Mouse (Mus musculus) hindbrain, postnatal 0 days (tissue): Measurements from ENCODE around the gene R3hdm1. TPM values are rescaled to one million over a fixed set of nuclear protein-coding genes. Genes with fewer than 3 reads are reported as not detected.

Experiments
- ATAC-seq: fragments of 200-750 bp; cut with Nextera tagmentation; 2 replicates; pipeline ENCODE4 v1.8.0; 2017; ENCODE audit warnings: mild to moderate bottlenecking, moderate TSS enrichment, moderate library complexity
- DNase-seq: peaks from one replicate; pipeline ENCODE4 v3.0.0-alpha.2; 2015; ENCODE audit warnings: low spot score
- H3K27ac ChIP-seq: fragments of 300-500 bp; sonication (generic); 2 replicates; pipeline ENCODE4 v1.5.1; 2014; ENCODE audit warnings: mild to moderate bottlenecking
- H3K27me3 ChIP-seq: fragments of 300-500 bp; sonication (generic); 2 replicates; pipeline ENCODE4 v1.6.1; 2014; ENCODE audit warnings: low read length, mixed read lengths; ENCODE audit not compliant: insufficient read depth
- H3K36me3 ChIP-seq: fragments of 300-500 bp; sonication (generic); 2 replicates; pipeline ENCODE4 v1.6.1; 2014; ENCODE audit warnings: low read length, mixed read lengths; ENCODE audit not compliant: insufficient read depth
- H3K4me1 ChIP-seq: fragments of 300-500 bp; sonication (generic); 2 replicates; pipeline ENCODE4 v1.6.1; 2014; ENCODE audit warnings: antibody characterized with exemption, low read length, mixed read lengths; ENCODE audit not compliant: insufficient read depth
- H3K4me2 ChIP-seq: fragments of 300-500 bp; sonication (generic); 2 replicates; pipeline ENCODE4 v1.6.1; 2014; ENCODE audit warnings: low read depth, mild to moderate bottlenecking, low read length, moderate library complexity, mixed read lengths
- H3K4me3 ChIP-seq: fragments of 300-500 bp; sonication (generic); 2 replicates; pipeline ENCODE4 v1.5.1; 2014; ENCODE audit warnings: low read length
- H3K9ac ChIP-seq: fragments of 300-500 bp; sonication (generic); replicated peaks from 2 replicates; pipeline ENCODE4 v1.6.1; 2014; ENCODE audit warnings: mild to moderate bottlenecking, low read length, moderate library complexity, mixed read lengths
- H3K9me3 ChIP-seq: fragments of 300-500 bp; sonication (generic); 2 replicates; pipeline ENCODE4 v1.6.1; 2016; ENCODE audit warnings: low read length, mixed read lengths
- CTCF ChIP-seq: IDR thresholded peaks from 2 replicates; pipeline ENCODE4 v1.5.1; 2016; ENCODE audit warnings: antibody characterized with exemption, control low read depth, low read depth
- WGBS: fragments of 180-500 bp; shearing (Covaris S2); extraction: QIAGEN DNeasy Blood & Tissue Kit; methylation state at CpG from one replicate; pipeline ENCODE4 v1.1.7; 2014; 5-methylcytosine and 5-hydroxymethylcytosine counted together
- microRNA counts: library from miRNA; unstranded; fragments of <30 nt; microRNA quantifications from one replicate; lab custom pipeline; 2015
- microRNA-seq, 2 experiments: library from miRNA; unstranded; fragments of <30 nt; microRNA quantifications; one replicate each; pipeline ENCODE4; 2016
- polyA plus RNA-seq: library from polyadenylated mRNA; unstranded; fragments of >200 nt; fragmentation: Nextera tagmentation; extraction: Ambion mirVana; gene quantifications from 2 replicates; pipeline ENCODE4 v1.2.1, GENCODE M21; 2015
- total RNA-seq: library from RNA; depleted of rRNA; stranded (reverse); fragments of >200 nt; gene quantifications from 2 replicates; pipeline ENCODE4 v1.2.3, GENCODE M21; 2014; rRNA removed

R3hdm1 gene
- total and polyA plus RNA-seq, 2 experiments from 2014 or later: 49.2 to 90.7 TPM

DNA sequence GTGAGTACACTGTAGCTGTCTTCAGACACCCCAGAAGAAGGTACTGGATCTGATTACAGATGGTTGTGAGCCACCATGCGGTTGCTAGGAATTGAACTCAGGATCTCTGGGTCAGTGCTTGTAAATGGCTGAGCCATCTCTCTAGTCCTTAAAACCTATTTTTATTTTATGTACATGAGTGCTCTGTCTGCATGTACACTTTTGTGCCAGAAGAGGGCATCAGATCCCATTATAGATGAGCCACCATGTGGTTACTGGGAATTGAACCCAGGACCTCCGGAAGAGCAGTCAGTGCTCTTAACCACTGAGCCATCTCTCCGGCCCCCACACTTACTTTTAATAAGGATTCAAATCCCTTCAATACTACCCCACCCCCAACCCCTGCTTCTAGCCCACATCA, 179.8 kb downstream of the R3hdm1 start:
- Histone ChIP-seq H3K27ac (no peak overlapping the region), H3K4me2 (no peak overlapping the region), H3K36me3 (peaks cover 14% of the 10 kb centered on the region; the same call in 1 of the 2 replicates), H3K9ac (no peak overlapping the region), H3K27me3 (no peaks in the 10 kb centered on the region), H3K9me3 (no peaks in the 10 kb centered on the region), H3K4me1 (no peaks in the 10 kb centered on the region), H3K4me3 (no peak overlapping the region)
- WGBS: 97% methylated on average over 3 of the region's 3 CpGs
- no peak for ATAC-seq
- peak; percentile 26; the same call in 1 of the 2 replicates for TF ChIP-seq CTCF
- DNase-seq: no peak

DNA sequence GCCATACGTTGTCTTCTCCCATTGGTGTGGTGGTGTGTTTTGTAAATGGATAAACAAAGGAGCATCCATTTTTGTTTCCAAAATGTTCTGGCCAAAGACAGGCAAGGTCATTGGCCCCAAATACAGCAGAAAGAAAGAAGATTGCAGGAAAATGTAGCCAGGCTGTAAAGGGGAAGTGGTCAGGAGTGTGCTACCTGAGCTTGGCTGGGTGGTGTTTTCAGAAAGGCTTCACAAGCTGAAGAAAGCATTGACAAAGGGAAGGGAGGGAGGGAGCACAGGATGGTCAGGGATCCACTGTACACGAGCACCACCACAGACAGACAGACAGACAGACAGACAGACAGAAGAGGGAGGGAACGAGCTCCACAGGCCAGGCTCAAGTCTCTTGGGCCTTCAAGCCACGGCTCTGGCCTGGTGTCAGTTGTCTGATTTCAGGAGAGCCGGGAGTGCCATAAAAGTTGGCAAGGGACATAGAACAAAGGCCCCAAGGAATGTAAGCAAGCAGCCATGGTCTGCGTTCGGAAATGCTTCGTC, 181.1 kb downstream of the R3hdm1 start:
- no peak overlapping the region for H3K27ac ChIP-seq
- H3K36me3 ChIP-seq: peaks cover 5% of the 10 kb centered on the region; the same call in 1 of the 2 replicates
- H3K4me1 ChIP-seq: no peaks in the 10 kb centered on the region
- 86% methylated on average over 8 of the region's 8 CpGs for WGBS
- ATAC-seq: no peak
- no peak for DNase-seq
- H3K4me2 ChIP-seq: no peak overlapping the region
- H3K9me3 ChIP-seq: no peaks in the 10 kb centered on the region
- TF ChIP-seq CTCF: no peak
- no peak overlapping the region for H3K4me3 ChIP-seq
- H3K9ac ChIP-seq: no peak overlapping the region
- no peaks in the 10 kb centered on the region for H3K27me3 ChIP-seq

DNA sequence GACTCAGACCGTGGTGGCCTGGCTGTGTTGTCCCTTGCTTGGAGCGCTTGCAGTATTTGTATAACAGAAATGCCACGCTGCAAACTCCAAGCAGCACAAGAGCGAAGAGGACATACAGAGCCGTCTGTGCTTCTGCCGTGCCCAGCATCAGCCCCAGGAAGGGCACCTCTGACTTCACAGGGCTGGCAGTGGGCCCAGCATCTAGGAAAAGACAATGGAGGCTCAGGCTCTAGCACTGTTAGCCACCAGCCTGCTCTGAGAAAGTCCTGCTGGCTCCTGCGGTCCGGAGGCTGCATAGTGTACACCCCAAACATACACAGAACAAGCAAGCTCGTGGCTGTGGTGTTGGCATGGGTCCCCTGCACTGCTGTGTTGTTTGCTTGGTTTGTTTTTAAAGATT, 182.0 kb downstream of the R3hdm1 start:
- H3K36me3 ChIP-seq: no peaks in the 10 kb centered on the region
- H3K27me3 ChIP-seq: no peaks in the 10 kb centered on the region
- no peaks in the 10 kb centered on the region for H3K4me1 ChIP-seq
- no peak overlapping the region for H3K27ac ChIP-seq
- peak; percentile 34; the same call in 1 of the 2 replicates for ATAC-seq
- no peak overlapping the region for H3K4me2 ChIP-seq
- H3K9ac ChIP-seq: no peak overlapping the region
- DNase-seq: peak; percentile 35
- no peaks in the 10 kb centered on the region for H3K9me3 ChIP-seq
- WGBS: 52% methylated on average over 9 of the region's 9 CpGs
- TF ChIP-seq CTCF: no peak
- no peak overlapping the region for H3K4me3 ChIP-seq

MicroRNA genes within 50 kb of the gene (microRNA counts, 519-probe panel; counts per million panel counts)
- microRNA mmu-miR-128 (lab: Ali Mortazavi, UCI): 4,750 counts per million, percentile 81 among the panel's probes with 10 or more counts

Small RNA genes lying within 50 kb of the gene (microRNA-seq; reads per million reads assigned to microRNA genes)
- gene Mir128-1: 3,590 to 7,136 reads per million in 2 experiments

Other genes starting within 250 kb of the R3hdm1 start
- 2.5 and 3.6 TPM in 2 replicates for gene Map3k19, start 248.3 kb upstream of the R3hdm1 start, total RNA-seq
- gene Map3k19, start 248.3 kb upstream of the R3hdm1 start, polyA plus RNA-seq: 0.94 and 0.95 TPM in 2 replicates
- 25.1 and 28.0 TPM in 2 replicates for gene Rab3gap1, start 234.5 kb upstream of the R3hdm1 start, total RNA-seq
- 17.4 and 18.7 TPM in 2 replicates for gene Rab3gap1, start 234.5 kb upstream of the R3hdm1 start, polyA plus RNA-seq
- 8.9 and 10.3 TPM in 2 replicates for gene Zranb3, start 254 bp upstream of the R3hdm1 start, total RNA-seq
- 3.4 and 3.8 TPM in 2 replicates for gene Zranb3, start 254 bp upstream of the R3hdm1 start, polyA plus RNA-seq
- gene Ubxn4, start 140.7 kb downstream of the R3hdm1 start, total RNA-seq: 32.9 and 45.6 TPM in 2 replicates
- gene Ubxn4, start 140.7 kb downstream of the R3hdm1 start, polyA plus RNA-seq: 73.0 and 79.3 TPM in 2 replicates
- gene Lct, start 225.0 kb downstream of the R3hdm1 start, total RNA-seq: 0.26 and 1.0 TPM in 2 replicates
- 0.78 and 0.85 TPM in 2 replicates for gene Lct, start 225.0 kb downstream of the R3hdm1 start, polyA plus RNA-seq